Mouse (Mus musculus) lung, postnatal 0 days (tissue): ENCODE results near the gene Fam219a.

Experiments
- CTCF ChIP-seq: IDR thresholded peaks from 2 replicates; pipeline ENCODE4 v1.5.1; 2016; ENCODE audit warnings: antibody characterized with exemption, mild to moderate bottlenecking
- EP300 ChIP-seq: IDR thresholded peaks from 2 replicates; pipeline ENCODE4 v1.6.1; 2016; ENCODE audit warnings: antibody characterized with exemption, mild to moderate bottlenecking, control low read depth

DNA sequence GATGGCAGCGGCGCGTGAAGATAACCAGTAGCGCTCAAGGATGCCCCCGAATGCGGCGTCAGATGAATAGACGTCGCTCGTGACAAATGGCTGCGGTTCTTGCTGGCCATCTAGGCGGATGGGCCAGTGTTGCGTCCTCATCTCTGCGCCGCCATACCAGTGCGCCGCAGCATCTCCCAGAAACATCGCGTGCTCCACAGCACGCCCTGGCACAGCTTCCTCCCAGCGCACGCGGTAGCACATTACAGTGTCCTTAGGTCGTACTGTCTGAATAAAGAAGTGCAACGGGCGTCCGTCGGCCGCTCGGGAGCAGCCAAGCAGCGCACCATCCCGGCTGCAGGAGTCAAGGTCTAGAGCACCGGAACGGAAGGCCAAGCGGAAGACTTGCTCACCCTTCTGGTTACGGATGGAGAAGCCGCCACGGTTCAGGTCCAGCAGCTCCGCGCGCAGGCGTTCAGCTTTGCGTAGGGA lies 70.4 kb downstream of the Fam219a start:
- no peak for TF ChIP-seq CTCF
- TF ChIP-seq EP300 = no peak
